Mouse (Mus musculus) stomach, postnatal 0 days (tissue): ENCODE measurements around the gene Cad. TPM values are rescaled to one million over a fixed set of nuclear protein-coding genes. Genes with fewer than 3 reads are reported as not detected.

Experiments
- ATAC-seq: fragments of 200-750 bp; cut with Nextera tagmentation; 2 replicates; pipeline ENCODE4 v1.8.0; 2017; ENCODE audit not compliant: low FRiP score, low TSS enrichment
- DNase-seq: peaks from one replicate; pipeline ENCODE4 v3.0.0-alpha.2; 2016; ENCODE audit warnings: low spot score
- H3K27ac ChIP-seq: fragments of 300-500 bp; sonication (generic); replicated peaks from 2 replicates; pipeline ENCODE4 v1.5.1; 2014; ENCODE audit warnings: mild to moderate bottlenecking, control low read depth
- H3K27me3 ChIP-seq: fragments of 300-500 bp; sonication (generic); 2 replicates; pipeline ENCODE4 v1.6.1; 2014; ENCODE audit warnings: low read length; ENCODE audit not compliant: control insufficient read depth, insufficient read depth
- H3K36me3 ChIP-seq: fragments of 300-500 bp; sonication (generic); 2 replicates; pipeline ENCODE4 v1.6.1; 2014; ENCODE audit warnings: low read length, mixed read lengths; ENCODE audit not compliant: control insufficient read depth, insufficient read depth
- H3K4me1 ChIP-seq: fragments of 300-500 bp; sonication (generic); replicated peaks from 2 replicates; pipeline ENCODE4 v1.6.1; 2014; ENCODE audit warnings: antibody characterized with exemption; ENCODE audit not compliant: control insufficient read depth, insufficient read depth
- H3K4me2 ChIP-seq: fragments of 300-500 bp; sonication (generic); replicated peaks from 2 replicates; pipeline ENCODE4 v1.6.1; 2014; ENCODE audit warnings: low read depth, mild to moderate bottlenecking, control low read depth, moderate library complexity
- H3K4me3 ChIP-seq: fragments of 300-500 bp; sonication (generic); 2 replicates; pipeline ENCODE4 v1.5.1; 2014; ENCODE audit warnings: low read depth, low read length, control low read depth
- H3K9ac ChIP-seq: fragments of 300-500 bp; sonication (generic); 2 replicates; pipeline ENCODE4 v1.6.1; 2014; ENCODE audit warnings: mild to moderate bottlenecking, low read length, control low read depth, mixed read lengths
- H3K9me3 ChIP-seq: fragments of 300-500 bp; sonication (generic); 2 replicates; pipeline ENCODE4 v1.6.1; 2016; ENCODE audit warnings: low read length; ENCODE audit not compliant: control insufficient read depth
- CTCF ChIP-seq: IDR thresholded peaks from 2 replicates; pipeline ENCODE4 v1.5.1; 2016; ENCODE audit warnings: antibody characterized with exemption, low read depth, mild to moderate bottlenecking, moderate library complexity
- EP300 ChIP-seq: optimal IDR thresholded peaks from 2 replicates; pipeline ENCODE3; 2016; ENCODE audit warnings: antibody characterized with exemption
- WGBS: fragments of 180-500 bp; shearing (Covaris S2); extraction: QIAGEN DNeasy Blood & Tissue Kit; methylation state at CpG from one replicate; pipeline ENCODE4 v1.1.7; 2014; 5-methylcytosine and 5-hydroxymethylcytosine counted together
- polyA plus RNA-seq: library from polyadenylated mRNA; unstranded; fragments of >200 nt; fragmentation: Nextera tagmentation; extraction: Ambion mirVana; gene quantifications from 2 replicates; pipeline ENCODE4 v1.2.1, GENCODE M21; 2015

Cad gene
- polyA plus RNA-seq, 1 experiment from 2014 or later, result 6.1 TPM

- DNase-seq, result no peak
Measured at GRCm38 (mm10) chr5:31086606-31087005, 32.0 kb downstream of the Cad start.

GRCm38 (mm10) chr5:31087131-31087530 lies 32.6 kb downstream of the Cad start:
- H3K4me2 ChIP-seq, result no peak overlapping the region
- TF ChIP-seq CTCF (no peak), EP300 (no peak)
- ATAC-seq (no peak), DNase-seq (no peak)
- H3K4me3 ChIP-seq, result no peak overlapping the region
- no peak overlapping the region for H3K9ac ChIP-seq
- H3K9me3 ChIP-seq, result no peaks in the 10 kb centered on the region
- no peak overlapping the region for H3K27ac ChIP-seq
- peaks cover 8% of the 10 kb centered on the region for H3K27me3 ChIP-seq
- H3K36me3 ChIP-seq, result no peaks in the 10 kb centered on the region
- no peaks in the 10 kb centered on the region for H3K4me1 ChIP-seq
- WGBS, result 54% methylated on average over 2 of the region's 2 CpGs

More at GRCm38 (mm10) chr5:31086606-31087005, 32.0 kb downstream of the Cad start:
- H3K36me3 ChIP-seq, result no peaks in the 10 kb centered on the region
- no peak for ATAC-seq
- TF ChIP-seq EP300 (no peak), CTCF (peak; percentile 8; the same call in 1 of the 2 replicates)
- H3K4me1 ChIP-seq, result no peaks in the 10 kb centered on the region
- H3K4me2 ChIP-seq, result no peak overlapping the region
- H3K27me3 ChIP-seq, result peaks cover 8% of the 10 kb centered on the region
- no peak overlapping the region for H3K9ac ChIP-seq
- 25% methylated on average over 7 of the region's 7 CpGs for WGBS
- no peak overlapping the region for H3K4me3 ChIP-seq
- H3K9me3 ChIP-seq, result no peaks in the 10 kb centered on the region
- no peak overlapping the region for H3K27ac ChIP-seq

- WGBS, result 5% methylated on average over 33 of the region's 53 CpGs
- Histone ChIP-seq H3K9me3 (no peaks in the 10 kb centered on the region), H3K9ac (peak overlapping the region; percentile 18; the same call in 1 of the 2 replicates), H3K4me1 (peaks cover 4% of the 10 kb centered on the region), H3K36me3 (no peaks in the 10 kb centered on the region), H3K4me3 (peak overlapping the region; percentile 42), H3K27ac (no peak overlapping the region), H3K4me2 (peak overlapping the region; percentile 60), H3K27me3 (peaks cover 31% of the 10 kb centered on the region)
- no peak for TF ChIP-seq CTCF
- no peak for TF ChIP-seq EP300
- DNase-seq, result no peak
- no peak for ATAC-seq
Measured at GRCm38 (mm10) chr5:31092231-31092975, 37.8 kb downstream of the Cad start.

- Histone ChIP-seq H3K4me1 (peaks cover 4% of the 10 kb centered on the region), H3K27ac (no peak overlapping the region), H3K4me2 (peak overlapping the region; percentile 60), H3K36me3 (no peaks in the 10 kb centered on the region), H3K9me3 (no peaks in the 10 kb centered on the region), H3K4me3 (peak overlapping the region; percentile 42), H3K9ac (peak overlapping the region; percentile 18; the same call in 1 of the 2 replicates), H3K27me3 (peaks cover 31% of the 10 kb centered on the region)
- WGBS, result 1% methylated on average over 50 of the region's 54 CpGs
- peak; percentile 63 for DNase-seq
- ATAC-seq, result peak; percentile 65
- no peak for TF ChIP-seq EP300
- no peak for TF ChIP-seq CTCF
Measured at GRCm38 (mm10) chr5:31093151-31094041, 38.8 kb downstream of the Cad start.

GRCm38 (mm10) chr5:31094100-31094798 lies 39.7 kb downstream of the Cad start:
- Histone ChIP-seq H3K4me3 (peak overlapping the region; percentile 31), H3K9me3 (no peaks in the 10 kb centered on the region), H3K4me2 (peak overlapping the region; percentile 47), H3K27ac (no peak overlapping the region), H3K36me3 (no peaks in the 10 kb centered on the region), H3K9ac (no peak overlapping the region), H3K4me1 (peaks cover 4% of the 10 kb centered on the region), H3K27me3 (peaks cover 31% of the 10 kb centered on the region)
- no peak for DNase-seq
- TF ChIP-seq CTCF (no peak), EP300 (no peak)
- WGBS, result 3% methylated on average over 29 of the region's 29 CpGs
- ATAC-seq, result no peak
